Mouse (Mus musculus) CH12.LX (cell line): ENCODE data around the gene Vps37c.

Experiments used
- ETS1 ChIP-seq: conservative IDR thresholded peaks from 2 replicates; pipeline ENCODE4 v1.6.1; 2012; ENCODE audit warnings: low read depth, mild to moderate bottlenecking, inconsistent platforms, low read length, improper control_type of control experiment, moderate library complexity
- POLR2A ChIP-seq: IDR thresholded peaks from 2 replicates; pipeline ENCODE4 v1.6.1; 2011; ENCODE audit warnings: low read depth, mild to moderate bottlenecking, improper control_type of control experiment, low read length
- ZC3H11A ChIP-seq: IDR thresholded peaks from 2 replicates; pipeline ENCODE4 v1.6.1; 2012; ENCODE audit warnings: low read depth, mild to moderate bottlenecking, inconsistent platforms, low read length, improper control_type of control experiment
- ZMIZ1 ChIP-seq: IDR thresholded peaks from 2 replicates; pipeline ENCODE4 v1.6.1; 2012; ENCODE audit warnings: low read depth, mild to moderate bottlenecking, inconsistent platforms, low read length, improper control_type of control experiment
- ZNF384 ChIP-seq: IDR thresholded peaks from 2 replicates; pipeline ENCODE4 v1.6.1; 2012; ENCODE audit warnings: low read depth, low read length, improper control_type of control experiment, inconsistent platforms

DNA sequence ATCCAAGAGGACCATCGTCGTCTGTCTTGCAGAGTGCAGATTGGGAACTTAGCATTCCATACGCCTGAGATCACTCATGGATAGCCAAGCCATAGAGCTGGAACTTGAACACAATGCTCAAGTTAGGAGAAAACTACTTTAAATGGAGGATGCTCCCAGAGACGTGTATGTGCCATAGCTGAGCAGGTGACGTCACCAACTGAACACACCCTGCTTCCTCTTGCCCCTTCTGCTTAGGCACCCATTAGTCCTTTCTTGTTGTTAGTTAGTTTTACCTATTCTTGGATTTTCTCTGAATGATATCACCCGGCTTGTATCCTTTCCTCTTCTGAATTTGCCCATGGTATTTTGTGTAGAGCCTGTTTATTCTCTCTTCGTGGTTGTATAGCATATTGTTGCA, 58.6 kb downstream of the Vps37c start:
- TF ChIP-seq ZNF384 (no peak), POLR2A (no peak), ZMIZ1 (no peak), ZC3H11A (no peak), ETS1 (no peak)
